Mouse (Mus musculus) ovary, postnatal 36 days (tissue): ENCODE data around the gene Abca7.

Experiments used
- DNase-seq: peaks from one replicate; pipeline ENCODE4 v3.0.0; 2022; ENCODE audit warnings: low spot score, mixed read lengths

Abca7 gene

GRCm38 (mm10) chr10:79974668-79975067, 21.6 kb upstream of the Abca7 start:
- DNase-seq = no peak

- DNase-seq = no peak
Measured at GRCm38 (mm10) chr10:79976071-79976721, 20.1 kb upstream of the Abca7 start.

- no peak for DNase-seq
Measured at GRCm38 (mm10) chr10:79976722-79977107, 19.6 kb upstream of the Abca7 start.

- DNase-seq = no peak
Measured at GRCm38 (mm10) chr10:79977324-79977723, 19.0 kb upstream of the Abca7 start.

GRCm38 (mm10) chr10:79978061-79978460, 18.2 kb upstream of the Abca7 start:
- DNase-seq = no peak

GRCm38 (mm10) chr10:79979401-79980155, 16.7 kb upstream of the Abca7 start:
- DNase-seq = no peak

- no peak for DNase-seq
Measured at GRCm38 (mm10) chr10:79983205-79983604, 13.1 kb upstream of the Abca7 start.

- peak; percentile 60 for DNase-seq
Measured at GRCm38 (mm10) chr10:79983670-79984069, 12.6 kb upstream of the Abca7 start.

- peak; percentile 88 for DNase-seq
Measured at GRCm38 (mm10) chr10:79984195-79984816, 12.0 kb upstream of the Abca7 start, which contains the start of gene Tmem259. Gene Tmem259 (minus strand): TSS chr10:79984330.

GRCm38 (mm10) chr10:79984871-79985270, 11.4 kb upstream of the Abca7 start:
- DNase-seq = peak; percentile 89

- DNase-seq = no peak
Measured at GRCm38 (mm10) chr10:79985334-79986231, 10.7 kb upstream of the Abca7 start.

- no peak for DNase-seq
Measured at GRCm38 (mm10) chr10:79986232-79986878, 9.9 kb upstream of the Abca7 start.

GRCm38 (mm10) chr10:79986963-79987362, 9.3 kb upstream of the Abca7 start:
- DNase-seq = peak; percentile 80

GRCm38 (mm10) chr10:79987771-79988505, 8.4 kb upstream of the Abca7 start:
- no peak for DNase-seq

- DNase-seq = peak; percentile 63
Measured at GRCm38 (mm10) chr10:79988506-79989271, 7.6 kb upstream of the Abca7 start, which contains the start of gene Cnn2. Gene Cnn2 (plus strand): TSS chr10:79988584.

- no peak for DNase-seq
Measured at GRCm38 (mm10) chr10:79989272-79989786, 7.0 kb upstream of the Abca7 start.

- DNase-seq = no peak
Measured at GRCm38 (mm10) chr10:79989870-79990269, 6.4 kb upstream of the Abca7 start.

- DNase-seq = no peak
Measured at GRCm38 (mm10) chr10:79991099-79991498, 5.2 kb upstream of the Abca7 start.

GRCm38 (mm10) chr10:79991548-79991947, 4.7 kb upstream of the Abca7 start:
- DNase-seq = no peak
